Mouse (Mus musculus) C2C12 (cell line): ENCODE measurements around the gene Kif16b. TPM values are rescaled to one million over a fixed set of nuclear protein-coding genes. Genes with fewer than 3 reads are reported as not detected.

Experiments used
- H3K27me3 ChIP-seq: one replicate; pipeline ENCODE4 v1.6.1; 2011; ENCODE audit not compliant: control insufficient read depth, insufficient read depth, insufficient read length
- H3K36me3 ChIP-seq: one replicate; pipeline ENCODE4 v1.6.1; 2011; ENCODE audit not compliant: control insufficient read depth, insufficient read depth
- H3K4me3 ChIP-seq: one replicate; pipeline ENCODE4 v1.5.1; 2011; ENCODE audit warnings: mild to moderate bottlenecking, control low read depth; ENCODE audit not compliant: poor library complexity, insufficient read depth, severe bottlenecking
- H3K79me2 ChIP-seq: one replicate; pipeline ENCODE4 v1.6.1; 2011; ENCODE audit not compliant: control insufficient read depth, insufficient read depth
- H3K79me3 ChIP-seq: one replicate; pipeline ENCODE4 v1.6.1; 2011; ENCODE audit warnings: low read depth, control low read depth
- H3ac ChIP-seq: one replicate; pipeline ENCODE3; 2011; ENCODE audit warnings: low read depth; ENCODE audit not compliant: control insufficient read depth, insufficient read length
- CEBPB ChIP-seq: IDR thresholded peaks from one replicate; pipeline ENCODE4 v1.6.1; 2011; ENCODE audit warnings: low read depth, mild to moderate bottlenecking, control low read depth, moderate library complexity
- CTCF ChIP-seq: IDR thresholded peaks from one replicate; pipeline ENCODE4 v1.5.1; 2011; ENCODE audit not compliant: control insufficient read depth, insufficient read depth, insufficient read length
- FOSL1 ChIP-seq: IDR thresholded peaks from one replicate; pipeline ENCODE4 v1.8.0; 2011; ENCODE audit warnings: mild to moderate bottlenecking, low read length; ENCODE audit not compliant: poor library complexity, insufficient read depth, severe bottlenecking
- MAX ChIP-seq: IDR thresholded peaks from one replicate; pipeline ENCODE4 v1.6.1; 2011; ENCODE audit warnings: mild to moderate bottlenecking, control low read depth
- MYOD1 ChIP-seq: IDR thresholded peaks from one replicate; pipeline ENCODE4 v1.6.1; 2011; ENCODE audit warnings: low read depth; ENCODE audit not compliant: control insufficient read depth, insufficient read length
- MYOG ChIP-seq: IDR thresholded peaks from one replicate; pipeline ENCODE4 v1.6.1; 2011; ENCODE audit not compliant: control insufficient read depth, insufficient read length; ENCODE audit errors: extremely low read depth
- USF1 ChIP-seq: IDR thresholded peaks from one replicate; pipeline ENCODE4 v1.6.1; 2011; ENCODE audit warnings: low read depth, mild to moderate bottlenecking, control low read depth, moderate library complexity
- long read RNA-seq, 2 experiments: library from polyadenylated mRNA; unstranded; transcript quantifications; one replicate each; pipeline ENCODE4 v2.0.0; 2019 to 2020
- polyA plus RNA-seq: library from polyadenylated mRNA; unstranded; fragments of >200 nt; fragmentation: generic; extraction: Trizol; gene quantifications from one replicate; pipeline ENCODE4 v1.2.1, GENCODE M21; 2012; ENCODE audit warnings: missing spikeins

Gene Kif16b
- 2.2 TPM for polyA plus RNA-seq
- long read RNA-seq, experiment 1, partial matches to known transcripts = 1 of 2 reads
- long read RNA-seq, experiment 1, other reads (novel, unspliced or antisense) = 1 of 2 reads
- long read RNA-seq, experiment 2, full-length matches to known transcripts = 19 of 43 reads
- long read RNA-seq, experiment 2, partial matches to known transcripts = 12 of 43 reads
- long read RNA-seq, experiment 2, other reads (novel, unspliced or antisense) = 12 of 43 reads

DNA sequence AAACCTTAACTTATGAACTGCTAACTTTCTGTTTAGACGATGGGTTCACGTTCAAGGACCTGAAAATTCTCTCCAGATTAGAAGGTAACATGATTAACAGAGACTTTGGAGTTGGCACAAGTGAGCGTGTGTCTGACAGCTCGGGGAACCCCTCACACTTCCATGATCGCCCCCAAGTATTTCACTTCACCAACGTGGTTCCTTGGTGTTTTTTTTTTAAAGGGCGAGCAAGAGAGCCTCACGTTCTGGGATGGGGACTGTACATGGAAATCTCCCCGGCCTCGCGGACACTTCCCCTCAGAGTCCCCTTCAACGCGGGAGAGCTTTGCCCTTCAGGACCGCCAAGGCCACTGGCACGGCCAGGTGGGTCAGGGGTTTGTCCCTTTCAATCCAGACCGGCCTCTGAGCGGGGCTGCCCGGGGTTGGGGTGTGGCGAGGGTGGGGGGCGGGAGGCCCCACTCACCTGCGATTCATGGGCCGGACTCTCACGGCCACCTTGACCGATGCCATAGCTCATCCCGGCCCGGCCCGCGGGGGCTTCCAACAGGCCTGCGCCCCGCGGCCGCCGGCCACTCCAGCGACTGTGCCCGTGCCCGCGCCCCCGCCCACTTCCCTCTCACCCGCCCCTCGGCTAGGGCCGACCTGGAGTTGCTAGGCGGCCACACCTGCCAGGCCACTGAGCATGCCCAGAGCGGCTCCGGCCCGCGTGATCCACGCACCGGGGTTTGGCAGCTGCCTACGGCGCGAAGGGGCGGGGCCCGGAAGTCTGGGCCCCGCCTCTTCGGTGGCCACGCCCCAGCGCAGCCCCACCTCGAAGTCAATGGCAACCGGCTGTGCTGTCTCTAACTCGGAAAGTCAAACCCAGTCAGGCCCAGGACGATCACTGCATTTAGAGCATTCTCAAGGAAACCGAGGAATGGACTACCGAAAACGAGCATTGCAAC, at the start of gene Kif16b:
Gene Kif16b (minus strand): TSS at position 670 of the 944 bp plus-strand sequence.
- TF ChIP-seq CEBPB (no peak), MYOG (no peak), USF1 (no peak)
- H3K36me3 ChIP-seq = no peaks in the 10 kb centered on the region
- no peaks in the 10 kb centered on the region for H3K27me3 ChIP-seq

DNA sequence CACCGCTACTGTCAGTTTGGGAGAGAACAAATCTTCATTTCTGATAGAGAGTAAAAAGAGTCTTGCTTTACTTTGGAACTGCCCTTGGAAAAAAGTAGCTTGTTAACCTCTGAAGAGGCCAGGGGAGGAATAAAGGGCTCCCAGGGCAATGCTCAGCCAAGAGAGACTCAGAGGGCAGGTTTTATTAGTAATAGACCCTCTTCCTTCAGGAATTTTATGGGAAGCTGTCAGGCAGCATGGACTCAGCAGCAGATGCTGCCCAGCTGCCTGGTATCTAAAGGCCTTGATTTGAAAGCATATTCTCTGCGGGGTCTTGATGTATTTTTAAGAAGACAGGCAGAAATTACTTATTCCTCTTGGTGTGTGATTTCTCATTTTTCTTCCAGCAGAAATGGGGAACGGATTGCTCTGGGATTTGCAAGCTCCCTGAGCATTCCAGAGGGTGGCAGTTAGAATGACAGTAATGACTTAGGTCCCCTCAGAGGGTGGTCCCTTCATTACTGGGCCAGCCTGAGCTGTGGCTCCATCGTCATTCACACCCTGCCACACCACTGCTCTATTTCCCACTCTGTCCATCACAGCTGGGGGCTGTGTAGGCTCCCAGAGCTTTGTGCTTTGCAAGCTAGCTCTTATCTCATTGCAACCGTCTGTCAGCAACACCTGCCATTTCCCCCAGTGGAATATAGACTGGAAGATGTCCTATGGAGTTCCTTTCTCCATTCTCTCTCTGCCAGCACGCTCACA, 39.7 kb upstream of the Kif16b start:
- Histone ChIP-seq H3K79me3 (no peaks in the 10 kb centered on the region), H3ac (no peak overlapping the region), H3K79me2 (no peaks in the 10 kb centered on the region), H3K4me3 (no peak overlapping the region), H3K36me3 (no peaks in the 10 kb centered on the region), H3K27me3 (no peaks in the 10 kb centered on the region)
- TF ChIP-seq CTCF (no peak), CEBPB (no peak), MYOG (no peak), MAX (no peak), MYOD1 (no peak), USF1 (no peak), FOSL1 (no peak)

More for the DNA sequence above, at the start of gene Kif16b:
- Histone ChIP-seq H3ac (peak within 1 kb of the TSS; percentile 64), H3K79me3 (peaks cover 3% of the 10 kb centered on the region), H3K4me3 (peak within 1 kb of the TSS; percentile 52), H3K79me2 (no peaks in the 10 kb centered on the region)

DNA sequence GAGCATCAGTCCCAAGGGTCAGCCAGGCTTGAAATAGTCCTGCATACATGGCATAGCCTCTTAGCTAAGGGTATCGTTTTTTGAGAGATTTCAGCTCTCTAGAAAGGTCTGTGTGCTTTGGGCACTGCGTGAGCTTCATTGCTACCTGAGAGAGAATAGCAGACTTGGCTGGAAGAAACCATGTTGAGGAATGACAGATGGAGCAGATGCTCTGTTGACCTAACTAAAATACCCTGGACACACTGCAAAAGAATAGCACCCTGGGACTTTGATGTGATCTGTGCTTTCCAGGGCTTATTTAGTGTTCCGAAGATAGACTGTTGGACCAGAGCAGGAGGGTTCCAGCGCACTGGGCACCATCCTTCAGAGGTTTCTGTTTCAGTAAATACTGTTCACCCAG, 29.1 kb upstream of the Kif16b start:
- H3K4me3 ChIP-seq = no peak overlapping the region
- H3K36me3 ChIP-seq = no peaks in the 10 kb centered on the region
- no peaks in the 10 kb centered on the region for H3K79me2 ChIP-seq
- TF ChIP-seq USF1 (no peak), MYOG (no peak), MAX (no peak), CEBPB (no peak), CTCF (no peak), MYOD1 (no peak), FOSL1 (no peak)
- H3ac ChIP-seq = no peak overlapping the region
- no peaks in the 10 kb centered on the region for H3K27me3 ChIP-seq
- no peaks in the 10 kb centered on the region for H3K79me3 ChIP-seq

DNA sequence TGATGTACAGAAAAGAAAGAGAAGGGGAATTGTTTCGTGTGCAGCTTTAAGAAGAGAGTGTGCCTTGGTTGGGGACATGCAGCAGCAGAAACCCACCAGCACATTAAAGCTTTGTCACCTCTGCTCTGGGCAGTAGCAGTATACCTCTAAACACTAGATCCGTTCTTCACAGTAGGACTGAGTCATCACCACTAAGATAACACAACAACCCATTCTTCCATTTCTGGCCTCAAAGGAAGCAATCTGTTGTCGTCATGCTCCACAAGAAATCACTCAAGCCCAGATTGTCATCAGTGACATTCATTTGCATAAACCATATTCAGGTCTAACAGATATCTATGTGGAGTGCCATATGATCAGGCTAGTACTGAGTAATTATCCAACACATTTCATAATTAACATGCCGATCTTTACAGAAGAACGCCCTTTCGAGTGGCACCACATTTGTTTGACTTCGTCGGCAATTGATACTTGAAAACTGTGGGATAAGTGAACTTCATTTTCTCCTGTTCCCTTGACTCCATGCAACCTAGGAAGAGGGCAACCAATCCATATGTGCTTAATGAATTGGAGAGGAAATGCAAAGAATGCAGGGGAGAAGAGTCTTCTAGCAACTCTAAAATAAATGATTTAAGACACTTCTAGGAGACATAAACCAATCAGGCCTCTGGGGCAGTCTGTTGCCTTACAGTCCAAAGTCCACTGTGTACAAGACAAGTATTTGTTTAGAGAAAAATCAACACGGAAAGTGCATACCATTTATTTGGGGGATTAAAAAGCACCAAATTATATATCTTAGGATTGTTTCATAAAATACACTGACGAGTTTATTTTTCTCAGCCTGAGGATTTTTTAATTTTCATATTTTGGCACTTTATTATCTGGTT, 28.1 kb upstream of the Kif16b start:
- Histone ChIP-seq H3K79me2 (no peaks in the 10 kb centered on the region), H3K27me3 (no peaks in the 10 kb centered on the region), H3K79me3 (no peaks in the 10 kb centered on the region), H3ac (no peak overlapping the region), H3K4me3 (no peak overlapping the region), H3K36me3 (no peaks in the 10 kb centered on the region)
- TF ChIP-seq FOSL1 (no peak), CTCF (no peak), USF1 (no peak), MYOG (no peak), MAX (no peak), CEBPB (no peak), MYOD1 (no peak)

DNA sequence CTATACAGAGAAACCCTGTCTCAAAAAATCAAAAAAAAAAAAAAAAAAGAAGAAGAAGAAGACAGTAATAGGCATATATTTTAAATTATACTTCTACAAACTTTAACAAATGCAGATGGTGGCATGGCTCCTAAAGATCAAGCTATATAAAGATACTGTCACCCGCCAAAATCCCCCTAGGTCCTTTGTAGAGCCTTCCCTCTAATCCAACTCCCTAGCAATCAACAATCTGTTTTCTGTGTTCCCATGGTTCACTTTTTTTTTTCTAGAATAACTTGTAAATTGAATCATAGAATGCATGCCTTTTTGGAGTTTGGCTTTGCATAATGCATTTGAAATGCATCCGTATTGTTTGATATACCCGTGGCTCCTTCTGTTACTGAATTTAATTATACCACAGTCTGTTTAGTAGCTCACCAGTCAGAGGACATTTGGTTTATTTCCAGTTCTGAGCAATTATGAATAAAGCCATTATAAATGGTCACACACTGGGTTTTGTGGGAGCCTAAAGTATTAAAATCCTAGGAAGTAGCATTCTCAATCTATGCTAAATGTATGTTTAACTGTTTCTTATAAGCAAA, 9.6 kb upstream of the Kif16b start:
- Histone ChIP-seq H3ac (no peak overlapping the region), H3K79me2 (no peaks in the 10 kb centered on the region), H3K4me3 (no peak overlapping the region), H3K79me3 (no peaks in the 10 kb centered on the region), H3K27me3 (no peaks in the 10 kb centered on the region), H3K36me3 (no peaks in the 10 kb centered on the region)
- no peak for TF ChIP-seq CTCF
- TF ChIP-seq MYOG = no peak
- TF ChIP-seq MYOD1 = no peak
- TF ChIP-seq FOSL1 = no peak
- TF ChIP-seq USF1 = no peak
- no peak for TF ChIP-seq MAX
- no peak for TF ChIP-seq CEBPB
